Mouse (Mus musculus) kidney, adult 2 months (tissue): ENCODE measurements at regions not wholly inside any gene's neighbourhood (a gene's known extent, or its start where the extent isn't known, plus 50 kb on each side); places are given as distances from the start of the nearest gene placed in this dataset.

Experiments
- DNase-seq: peaks from one replicate; pipeline ENCODE4 v3.0.0; 2021
- H3K27ac ChIP-seq: fragments of 200-500 bp; 2 replicates; pipeline ENCODE4 v1.5.1; 2012; ENCODE audit warnings: low read depth, low read length, control low read depth, inconsistent platforms; ENCODE audit not compliant: insufficient read depth
- H3K27me3 ChIP-seq: fragments of 200-500 bp; replicated peaks from 2 replicates; pipeline ENCODE4 v1.6.1; 2012; ENCODE audit warnings: mild to moderate bottlenecking, moderate library complexity, low read length, inconsistent platforms; ENCODE audit not compliant: control insufficient read depth, insufficient read depth
- H3K36me3 ChIP-seq: fragments of 200-500 bp; 2 replicates; pipeline ENCODE4 v1.6.1; 2012; ENCODE audit warnings: mild to moderate bottlenecking, moderate library complexity, low read length, inconsistent platforms; ENCODE audit not compliant: control insufficient read depth, insufficient read depth
- H3K4me1 ChIP-seq: fragments of 200-500 bp; 2 replicates; pipeline ENCODE4 v1.6.1; 2011; ENCODE audit warnings: low read length; ENCODE audit not compliant: control insufficient read depth, insufficient read depth
- H3K4me3 ChIP-seq: fragments of 200-500 bp; 2 replicates; pipeline ENCODE4 v1.5.1; 2011; ENCODE audit warnings: mild to moderate bottlenecking, low read depth, low read length, control low read depth; ENCODE audit not compliant: insufficient read depth
- CTCF ChIP-seq: fragments of 200-500 bp; conservative IDR thresholded peaks from 2 replicates; pipeline ENCODE4 v1.5.1; 2011; ENCODE audit warnings: low read depth, mild to moderate bottlenecking, control low read depth, low read length, moderate library complexity, mixed read lengths; ENCODE audit not compliant: insufficient read depth, insufficient read length
- POLR2A ChIP-seq: fragments of 200-500 bp; IDR thresholded peaks from one replicate; pipeline ENCODE4 v1.6.1; 2011; ENCODE audit warnings: low read depth, low read length, control low read depth
- WGBS: fragments of 180-500 bp; shearing (Covaris S2); methylation state at CpG from one replicate; pipeline ENCODE4 v1.1.7; 2018; 5-methylcytosine and 5-hydroxymethylcytosine counted together

DNA sequence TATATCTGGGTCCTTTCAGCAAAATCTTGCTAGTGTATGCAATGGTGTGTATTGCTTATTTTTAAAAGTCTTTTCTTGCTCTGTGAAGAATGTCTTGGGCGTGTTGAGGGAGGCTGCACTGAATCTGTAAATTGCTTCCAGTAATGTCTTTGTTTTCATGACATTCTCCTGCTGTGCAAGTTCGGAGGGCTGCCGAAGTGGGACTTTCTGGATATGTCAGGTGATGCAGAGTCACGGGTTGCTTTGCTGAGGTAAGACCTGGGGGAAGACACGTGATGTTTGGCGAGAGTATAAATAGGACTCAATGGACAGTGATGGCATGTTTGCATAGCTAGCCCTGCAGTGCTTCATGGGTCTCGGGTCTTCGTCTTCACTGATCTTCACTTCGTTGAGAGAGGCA, 329.2 kb upstream of the Nr5a2 start:
- Histone ChIP-seq H3K27me3 (no peaks in the 10 kb centered on the region), H3K4me3 (no peak overlapping the region), H3K27ac (no peak overlapping the region), H3K4me1 (no peaks in the 10 kb centered on the region), H3K36me3 (no peaks in the 10 kb centered on the region)
- no peak for TF ChIP-seq CTCF
- no peak for TF ChIP-seq POLR2A
- WGBS, result 92% methylated on average over 9 of the region's 9 CpGs
- no peak for DNase-seq

DNA sequence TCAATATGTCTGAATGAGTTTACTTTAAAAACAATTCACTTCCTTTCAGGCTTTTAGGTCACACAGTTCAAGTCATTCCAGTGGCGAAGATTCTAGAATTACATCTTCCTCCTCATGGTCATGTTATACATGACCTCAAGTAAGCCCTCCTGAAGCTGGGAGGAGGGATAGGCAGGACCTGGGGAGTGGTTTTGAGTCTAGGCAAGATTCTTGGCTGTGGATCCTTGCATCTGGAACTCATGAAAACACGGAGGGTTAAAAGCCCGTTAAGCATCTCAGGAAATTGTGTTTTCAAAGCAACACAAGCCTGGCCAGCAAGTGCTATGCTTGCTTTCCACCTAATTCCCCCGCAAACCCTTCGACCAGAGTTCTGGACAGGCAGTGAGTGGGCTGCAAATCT, 323.0 kb upstream of the Nr5a2 start:
- H3K27me3 ChIP-seq, result no peaks in the 10 kb centered on the region
- H3K27ac ChIP-seq, result no peak overlapping the region
- WGBS, result 33% methylated on average over 5 of the region's 5 CpGs
- TF ChIP-seq POLR2A (no peak), CTCF (no peak)
- no peak overlapping the region for H3K4me3 ChIP-seq
- no peak for DNase-seq
- no peaks in the 10 kb centered on the region for H3K36me3 ChIP-seq
- no peaks in the 10 kb centered on the region for H3K4me1 ChIP-seq

DNA sequence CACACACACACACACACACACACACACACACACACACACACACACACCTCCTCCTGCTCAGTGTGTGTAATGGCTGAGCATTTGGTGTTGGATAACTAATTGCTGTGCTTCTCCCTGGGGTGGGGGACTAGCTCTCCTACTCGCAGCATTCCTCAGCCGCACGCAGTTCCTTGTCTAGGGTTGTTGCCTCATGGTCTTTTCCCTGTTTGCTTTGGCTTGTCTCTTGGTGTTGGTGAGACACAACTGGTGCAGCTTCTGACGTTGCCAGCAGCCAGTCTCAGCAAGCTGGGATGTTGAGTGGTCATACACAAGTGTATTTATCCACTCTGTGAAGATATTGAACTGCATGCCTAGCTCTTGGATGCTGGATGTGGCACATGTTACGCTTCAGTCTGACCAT, 322.2 kb upstream of the Nr5a2 start:
- Histone ChIP-seq H3K27me3 (no peaks in the 10 kb centered on the region), H3K27ac (no peak overlapping the region), H3K4me3 (no peak overlapping the region), H3K36me3 (no peaks in the 10 kb centered on the region), H3K4me1 (no peaks in the 10 kb centered on the region)
- no peak for TF ChIP-seq POLR2A
- no peak for TF ChIP-seq CTCF
- 63% methylated on average over 5 of the region's 5 CpGs for WGBS
- DNase-seq, result no peak

DNA sequence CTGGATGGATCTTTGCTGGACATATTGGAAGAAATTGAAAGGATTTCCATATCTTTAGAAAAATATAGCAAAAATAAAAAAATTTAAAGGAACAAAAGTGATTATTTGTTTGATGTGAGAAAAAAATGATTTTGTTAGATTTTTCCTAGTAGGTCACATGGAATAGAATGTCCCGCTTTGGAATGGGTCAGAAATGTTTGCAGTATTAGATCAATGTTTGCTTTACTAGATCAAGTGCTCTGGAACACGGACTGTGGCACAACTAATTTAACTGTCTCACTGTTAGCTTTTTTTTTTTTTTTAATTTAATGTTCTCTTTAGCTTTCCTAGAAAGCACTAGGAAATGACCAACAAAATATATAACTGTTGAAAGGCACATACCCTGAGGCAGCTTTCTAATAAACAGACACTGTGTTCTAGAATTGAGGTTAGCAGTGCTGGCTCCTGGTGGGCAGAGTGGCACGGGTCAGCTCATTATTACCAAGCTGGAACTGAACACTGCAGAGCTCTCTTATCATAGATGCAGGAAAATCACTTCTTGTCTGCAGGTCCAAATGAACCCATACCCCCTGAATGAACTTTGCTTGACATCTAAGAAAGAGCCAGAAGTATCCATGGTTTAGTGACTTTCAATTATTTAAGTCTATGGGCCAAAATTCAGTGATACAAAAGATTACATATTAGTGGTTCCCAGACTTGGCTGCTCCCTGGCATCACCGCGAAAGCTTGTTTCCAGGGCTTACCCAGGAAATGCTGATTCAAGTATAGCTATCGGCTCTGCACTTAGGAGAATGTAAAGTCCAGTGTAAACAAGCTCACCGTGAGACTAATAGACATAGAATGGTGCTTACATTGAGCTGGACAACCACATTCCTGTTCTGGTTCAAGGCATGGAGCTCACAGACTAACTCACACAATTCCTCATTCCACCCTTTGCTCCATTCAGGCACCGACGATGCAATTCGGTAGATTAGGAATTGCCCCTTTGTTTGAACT, 320.4 kb upstream of the Nr5a2 start:
- Histone ChIP-seq H3K27me3 (no peaks in the 10 kb centered on the region), H3K4me1 (no peaks in the 10 kb centered on the region), H3K36me3 (no peaks in the 10 kb centered on the region), H3K27ac (no peak overlapping the region), H3K4me3 (no peak overlapping the region)
- TF ChIP-seq POLR2A (no peak), CTCF (no peak)
- DNase-seq, result no peak
- WGBS, result 51% methylated on average over 10 of the region's 10 CpGs

DNA sequence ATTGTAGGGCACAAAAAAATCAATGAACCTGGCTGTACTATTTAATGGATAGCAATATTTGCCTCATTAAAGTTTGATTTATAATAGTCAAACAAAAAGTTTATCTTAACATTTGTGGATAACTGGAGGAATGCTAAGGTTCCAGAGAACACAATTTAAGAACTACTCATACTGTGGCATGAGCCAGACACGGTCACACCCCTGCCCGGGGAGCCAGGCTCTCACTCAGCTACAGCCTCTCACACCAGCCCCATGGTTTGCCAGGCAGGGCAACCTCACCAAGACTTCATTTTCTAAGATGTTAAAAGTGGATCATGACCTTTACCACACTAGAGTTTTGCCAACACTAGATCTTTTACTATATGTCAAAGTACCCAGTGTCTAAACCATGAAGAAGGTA, 319.7 kb upstream of the Nr5a2 start:
- Histone ChIP-seq H3K4me3 (no peak overlapping the region), H3K4me1 (no peaks in the 10 kb centered on the region), H3K27ac (no peak overlapping the region), H3K36me3 (no peaks in the 10 kb centered on the region), H3K27me3 (no peaks in the 10 kb centered on the region)
- no peak for DNase-seq
- WGBS, result 90% methylated on average over 2 of the region's 2 CpGs
- no peak for TF ChIP-seq POLR2A
- TF ChIP-seq CTCF, result no peak

DNA sequence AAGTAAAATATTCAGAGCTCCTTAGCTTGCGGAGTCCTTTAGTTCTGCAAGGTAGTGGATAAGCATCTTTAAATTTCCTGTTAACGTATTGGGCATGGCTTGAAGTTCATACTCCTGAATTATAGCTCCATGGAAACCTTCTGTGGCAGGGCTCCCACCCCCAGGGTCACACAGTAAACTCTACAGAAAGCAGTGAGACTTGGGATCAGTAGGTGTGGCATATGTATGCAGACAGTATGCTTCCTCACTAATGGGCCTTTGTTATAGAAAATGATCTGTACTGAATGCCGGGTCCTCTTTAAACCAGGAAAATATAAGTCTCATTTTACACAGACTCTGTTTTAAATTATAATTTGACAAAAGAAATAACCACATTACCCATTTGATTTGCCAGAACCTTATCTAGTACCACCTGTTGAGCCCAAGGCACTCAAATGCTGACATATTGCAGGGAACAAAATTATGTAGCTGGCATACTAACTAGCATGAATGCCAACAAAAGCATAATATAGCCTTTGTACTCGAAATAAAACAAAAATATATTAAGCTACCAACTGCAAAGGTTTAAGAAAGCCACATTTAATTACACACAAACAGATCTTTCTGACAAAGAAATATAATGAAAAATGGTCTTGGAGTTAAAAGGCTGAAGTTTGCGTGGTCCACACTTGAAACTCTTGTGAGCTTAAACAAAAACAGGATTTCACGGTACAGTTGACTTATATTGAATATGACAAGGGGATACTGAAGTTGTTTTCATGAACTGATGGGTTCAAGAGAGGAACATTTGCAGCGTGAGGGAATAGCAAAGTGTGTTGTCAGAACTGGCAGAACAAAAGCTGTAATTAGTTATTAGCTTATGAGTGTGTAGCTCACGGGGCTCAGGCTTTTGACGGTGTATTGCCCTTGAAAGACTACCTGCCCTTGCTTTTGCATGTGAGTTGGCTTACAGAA, 310.7 kb upstream of the Nr5a2 start:
- Histone ChIP-seq H3K27me3 (no peaks in the 10 kb centered on the region), H3K36me3 (no peaks in the 10 kb centered on the region), H3K27ac (no peak overlapping the region), H3K4me3 (no peak overlapping the region), H3K4me1 (no peaks in the 10 kb centered on the region)
- WGBS, result 72% methylated on average over 9 of the region's 9 CpGs
- no peak for TF ChIP-seq CTCF
- TF ChIP-seq POLR2A, result no peak
- DNase-seq, result no peak
